Mouse (Mus musculus) ES-E14 (cell line): ENCODE results near the gene Bsn.

Experiments used
- CHD2 ChIP-seq: IDR thresholded peaks from 2 replicates; pipeline ENCODE4 v1.6.1; 2014; ENCODE audit warnings: mild to moderate bottlenecking, low read depth, low read length, inconsistent platforms
- MAFK ChIP-seq: IDR thresholded peaks from 2 replicates; pipeline ENCODE4 v1.6.1; 2014; ENCODE audit warnings: mild to moderate bottlenecking, low read depth, low read length, inconsistent platforms; ENCODE audit not compliant: insufficient read depth
- ZC3H11A ChIP-seq: IDR thresholded peaks from 2 replicates; pipeline ENCODE4 v1.6.1; 2012; ENCODE audit warnings: low read depth, mild to moderate bottlenecking, inconsistent platforms, low read length, borderline replicate concordance
- ZNF384 ChIP-seq: IDR thresholded peaks from 2 replicates; pipeline ENCODE4 v1.6.1; 2012; ENCODE audit warnings: low read depth, low read length, inconsistent platforms

DNA sequence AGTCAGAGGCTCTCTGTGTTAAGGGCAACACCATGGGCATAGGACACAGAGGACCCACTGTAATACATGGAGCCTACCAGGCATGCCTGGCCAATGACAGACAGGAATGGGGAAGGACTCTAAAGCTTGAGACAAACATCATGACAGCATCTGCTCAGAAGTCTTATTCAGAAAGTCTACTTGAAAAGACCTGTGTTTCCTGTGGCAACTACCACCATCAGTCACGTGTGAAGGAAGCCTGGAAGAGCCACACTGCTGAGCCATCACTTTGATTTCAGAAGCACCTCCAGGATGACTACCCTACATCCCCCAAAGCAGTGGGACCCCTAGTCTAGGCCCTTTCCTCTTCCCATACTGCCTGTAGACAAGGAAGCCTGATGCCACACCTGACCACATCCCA is 39.7 kb downstream of the Bsn start:
- no peak for TF ChIP-seq ZC3H11A
- no peak for TF ChIP-seq CHD2
- TF ChIP-seq MAFK: no peak
- TF ChIP-seq ZNF384: no peak
